Mouse (Mus musculus): ENCODE data around the gene Pcdh7. TPM values are rescaled to one million over a fixed set of nuclear protein-coding genes. Genes with fewer than 3 reads are reported as not detected.

The Pcdh7 gene
- polyA plus RNA-seq, 1 experiment: 3.6 TPM

- 66% methylated on average over 1 of the region's 1 CpGs for WGBS
These were observed 241.6 kb downstream of the Pcdh7 start for GRCm38 (mm10) chr5:57959317-57959716.

GRCm38 (mm10) chr5:57963792-57964191, 246.0 kb downstream of the Pcdh7 start:
- no peaks in the 10 kb centered on the region for H3K4me1 ChIP-seq (replicated peaks; ENCODE audit: control insufficient read depth, insufficient read depth, low read length)
- TF ChIP-seq CTCF (IDR thresholded peaks at IDR 0.05; ENCODE audit: borderline replicate concordance, control insufficient read depth, extremely low read depth, insufficient read depth, low read length, poor library complexity): no peak
- no peak for TF ChIP-seq POLR2A (IDR thresholded peaks at IDR 0.05; ENCODE audit: control insufficient read depth, extremely low read depth, insufficient read depth, low read length, poor library complexity)
- no peak for DNase-seq
- 80% methylated on average over 4 of the region's 4 CpGs for WGBS
- H3K27ac ChIP-seq (ENCODE audit: control insufficient read depth, insufficient read depth, low read length): no peak overlapping the region
- H3K4me3 ChIP-seq (ENCODE audit: control insufficient read depth, insufficient read depth, low read length): no peak overlapping the region
- H3K36me3 ChIP-seq (ENCODE audit: control insufficient read depth, insufficient read depth, low read length): no peaks in the 10 kb centered on the region
- no peaks in the 10 kb centered on the region for H3K27me3 ChIP-seq (ENCODE audit: control insufficient read depth, insufficient read depth, low read length)

More at GRCm38 (mm10) chr5:57959317-57959716, 241.6 kb downstream of the Pcdh7 start:
- Histone ChIP-seq H3K36me3 (ENCODE audit: control insufficient read depth, insufficient read depth, low read length) (no peaks in the 10 kb centered on the region), H3K4me1 (replicated peaks; ENCODE audit: control insufficient read depth, insufficient read depth, low read length) (no peaks in the 10 kb centered on the region), H3K27ac (ENCODE audit: control insufficient read depth, insufficient read depth, low read length) (no peak overlapping the region), H3K4me3 (ENCODE audit: control insufficient read depth, insufficient read depth, low read length) (no peak overlapping the region), H3K27me3 (ENCODE audit: control insufficient read depth, insufficient read depth, low read length) (no peaks in the 10 kb centered on the region)
- DNase-seq: no peak
- TF ChIP-seq CTCF (IDR thresholded peaks at IDR 0.05; ENCODE audit: borderline replicate concordance, control insufficient read depth, extremely low read depth, insufficient read depth, low read length, poor library complexity) (no peak), POLR2A (IDR thresholded peaks at IDR 0.05; ENCODE audit: control insufficient read depth, extremely low read depth, insufficient read depth, low read length, poor library complexity) (no peak)

GRCm38 (mm10) chr5:57964201-57964600, 246.4 kb downstream of the Pcdh7 start:
- no peak for DNase-seq
- WGBS: 85% methylated on average over 4 of the region's 4 CpGs

GRCm38 (mm10) chr5:57993584-57993983, 275.8 kb downstream of the Pcdh7 start:
- Histone ChIP-seq H3K27ac (ENCODE audit: control insufficient read depth, insufficient read depth, low read length) (no peak overlapping the region), H3K27me3 (ENCODE audit: control insufficient read depth, insufficient read depth, low read length) (no peaks in the 10 kb centered on the region), H3K36me3 (ENCODE audit: control insufficient read depth, insufficient read depth, low read length) (no peaks in the 10 kb centered on the region), H3K4me3 (ENCODE audit: control insufficient read depth, insufficient read depth, low read length) (no peak overlapping the region), H3K4me1 (replicated peaks; ENCODE audit: control insufficient read depth, insufficient read depth, low read length) (no peaks in the 10 kb centered on the region)
- DNase-seq: no peak
- 91% methylated on average over 2 of the region's 2 CpGs for WGBS
- TF ChIP-seq POLR2A (IDR thresholded peaks at IDR 0.05; ENCODE audit: control insufficient read depth, extremely low read depth, insufficient read depth, low read length, poor library complexity): no peak
- TF ChIP-seq CTCF (IDR thresholded peaks at IDR 0.05; ENCODE audit: borderline replicate concordance, control insufficient read depth, extremely low read depth, insufficient read depth, low read length, poor library complexity): no peak

More at GRCm38 (mm10) chr5:57964201-57964600, 246.4 kb downstream of the Pcdh7 start:
- H3K27ac ChIP-seq (ENCODE audit: control insufficient read depth, insufficient read depth, low read length): no peak overlapping the region
- H3K4me3 ChIP-seq (ENCODE audit: control insufficient read depth, insufficient read depth, low read length): no peak overlapping the region
- TF ChIP-seq CTCF (IDR thresholded peaks at IDR 0.05; ENCODE audit: borderline replicate concordance, control insufficient read depth, extremely low read depth, insufficient read depth, low read length, poor library complexity) (no peak), POLR2A (IDR thresholded peaks at IDR 0.05; ENCODE audit: control insufficient read depth, extremely low read depth, insufficient read depth, low read length, poor library complexity) (no peak)
- no peaks in the 10 kb centered on the region for H3K27me3 ChIP-seq (ENCODE audit: control insufficient read depth, insufficient read depth, low read length)
- no peaks in the 10 kb centered on the region for H3K4me1 ChIP-seq (replicated peaks; ENCODE audit: control insufficient read depth, insufficient read depth, low read length)
- H3K36me3 ChIP-seq (ENCODE audit: control insufficient read depth, insufficient read depth, low read length): no peaks in the 10 kb centered on the region

GRCm38 (mm10) chr5:58021331-58021730, 303.6 kb downstream of the Pcdh7 start:
- TF ChIP-seq CTCF (IDR thresholded peaks at IDR 0.05; ENCODE audit: borderline replicate concordance, control insufficient read depth, extremely low read depth, insufficient read depth, low read length, poor library complexity) (no peak), POLR2A (IDR thresholded peaks at IDR 0.05; ENCODE audit: control insufficient read depth, extremely low read depth, insufficient read depth, low read length, poor library complexity) (no peak)
- Histone ChIP-seq H3K27me3 (ENCODE audit: control insufficient read depth, insufficient read depth, low read length) (no peaks in the 10 kb centered on the region), H3K36me3 (ENCODE audit: control insufficient read depth, insufficient read depth, low read length) (no peaks in the 10 kb centered on the region), H3K4me3 (ENCODE audit: control insufficient read depth, insufficient read depth, low read length) (no peak overlapping the region), H3K27ac (ENCODE audit: control insufficient read depth, insufficient read depth, low read length) (no peak overlapping the region), H3K4me1 (replicated peaks; ENCODE audit: control insufficient read depth, insufficient read depth, low read length) (no peaks in the 10 kb centered on the region)
- no peak for DNase-seq
- 99% methylated on average over 2 of the region's 2 CpGs for WGBS

- TF ChIP-seq POLR2A (IDR thresholded peaks at IDR 0.05; ENCODE audit: control insufficient read depth, extremely low read depth, insufficient read depth, low read length, poor library complexity) (no peak), CTCF (IDR thresholded peaks at IDR 0.05; ENCODE audit: borderline replicate concordance, control insufficient read depth, extremely low read depth, insufficient read depth, low read length, poor library complexity) (no peak)
- no peak overlapping the region for H3K27ac ChIP-seq (ENCODE audit: control insufficient read depth, insufficient read depth, low read length)
- H3K36me3 ChIP-seq (ENCODE audit: control insufficient read depth, insufficient read depth, low read length): no peaks in the 10 kb centered on the region
- no peak overlapping the region for H3K4me3 ChIP-seq (ENCODE audit: control insufficient read depth, insufficient read depth, low read length)
- H3K4me1 ChIP-seq (replicated peaks; ENCODE audit: control insufficient read depth, insufficient read depth, low read length): no peaks in the 10 kb centered on the region
- no peak for DNase-seq
- no peaks in the 10 kb centered on the region for H3K27me3 ChIP-seq (ENCODE audit: control insufficient read depth, insufficient read depth, low read length)
- 92% methylated on average over 7 of the region's 7 CpGs for WGBS
These were observed 307.4 kb downstream of the Pcdh7 start for GRCm38 (mm10) chr5:58025123-58025522.

- no peaks in the 10 kb centered on the region for H3K4me1 ChIP-seq (replicated peaks; ENCODE audit: control insufficient read depth, insufficient read depth, low read length)
- no peaks in the 10 kb centered on the region for H3K36me3 ChIP-seq (ENCODE audit: control insufficient read depth, insufficient read depth, low read length)
- TF ChIP-seq CTCF (IDR thresholded peaks at IDR 0.05; ENCODE audit: borderline replicate concordance, control insufficient read depth, extremely low read depth, insufficient read depth, low read length, poor library complexity): no peak
- H3K27ac ChIP-seq (ENCODE audit: control insufficient read depth, insufficient read depth, low read length): no peak overlapping the region
- no peak overlapping the region for H3K4me3 ChIP-seq (ENCODE audit: control insufficient read depth, insufficient read depth, low read length)
- 84% methylated on average over 8 of the region's 8 CpGs for WGBS
- DNase-seq: no peak
- H3K27me3 ChIP-seq (ENCODE audit: control insufficient read depth, insufficient read depth, low read length): no peaks in the 10 kb centered on the region
These were observed 308.0 kb downstream of the Pcdh7 start for GRCm38 (mm10) chr5:58025759-58026158.
